Mouse (Mus musculus) ovary, postnatal 10 days (tissue): Measurements from ENCODE around the gene Usp2.

Experiments used
- DNase-seq: peaks from one replicate; pipeline ENCODE4 v3.0.0; 2022; ENCODE audit warnings: low spot score

Usp2 gene

DNA sequence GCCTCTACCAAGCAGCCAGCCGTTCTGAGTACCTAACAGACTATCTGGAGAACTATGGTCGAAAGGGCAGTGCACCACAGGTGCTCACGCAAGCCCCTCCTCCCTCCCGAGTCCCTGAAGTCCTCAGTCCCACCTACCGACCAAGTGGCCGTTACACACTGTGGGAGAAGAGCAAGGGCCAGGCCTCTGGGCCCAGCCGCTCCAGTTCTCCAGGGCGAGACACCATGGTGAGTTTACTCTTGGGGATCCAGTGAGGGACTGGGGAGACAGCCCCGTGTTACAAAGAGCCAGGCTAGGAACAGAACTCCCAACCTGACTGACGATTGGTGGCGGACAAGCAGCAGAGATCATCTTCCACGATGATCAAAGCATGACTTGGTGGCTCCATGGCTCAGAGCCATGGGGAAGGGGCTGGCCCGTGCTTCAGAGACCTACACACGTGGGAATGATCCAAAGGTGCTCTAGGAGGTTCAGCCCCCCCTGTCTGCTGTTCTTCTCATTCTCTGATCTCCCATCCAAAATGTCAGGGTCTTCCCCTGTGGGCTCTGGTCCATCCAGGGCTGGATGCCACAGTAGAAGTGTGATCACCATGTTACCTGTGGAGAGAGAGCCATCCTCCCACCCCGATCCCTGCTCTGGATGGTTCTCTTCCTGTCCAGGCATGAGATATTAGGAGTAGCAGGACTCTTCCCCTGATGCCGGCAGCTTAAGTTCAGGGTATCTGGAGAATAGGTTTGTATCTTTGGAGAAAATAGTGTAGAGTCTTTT lies 9.4 kb downstream of the Usp2 start:
- no peak for DNase-seq

DNA sequence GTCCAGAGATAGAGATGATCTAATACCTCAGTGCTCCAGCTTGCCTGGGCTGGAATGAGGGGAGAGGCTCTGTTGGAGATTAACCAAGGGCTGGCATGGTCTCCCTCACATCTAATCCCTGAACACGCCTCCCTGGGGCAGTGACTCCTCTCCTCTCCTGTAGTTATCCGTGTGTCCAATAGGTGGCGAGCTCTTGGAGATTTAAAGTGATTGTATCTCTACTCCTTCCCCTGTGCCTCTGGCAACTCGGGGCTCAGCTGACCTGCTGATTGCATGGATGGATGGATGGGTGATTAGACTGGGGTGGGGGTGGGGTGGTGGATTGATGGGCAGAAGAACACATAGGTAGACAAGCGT lies 9.9 kb downstream of the Usp2 start:
- no peak for DNase-seq

DNA sequence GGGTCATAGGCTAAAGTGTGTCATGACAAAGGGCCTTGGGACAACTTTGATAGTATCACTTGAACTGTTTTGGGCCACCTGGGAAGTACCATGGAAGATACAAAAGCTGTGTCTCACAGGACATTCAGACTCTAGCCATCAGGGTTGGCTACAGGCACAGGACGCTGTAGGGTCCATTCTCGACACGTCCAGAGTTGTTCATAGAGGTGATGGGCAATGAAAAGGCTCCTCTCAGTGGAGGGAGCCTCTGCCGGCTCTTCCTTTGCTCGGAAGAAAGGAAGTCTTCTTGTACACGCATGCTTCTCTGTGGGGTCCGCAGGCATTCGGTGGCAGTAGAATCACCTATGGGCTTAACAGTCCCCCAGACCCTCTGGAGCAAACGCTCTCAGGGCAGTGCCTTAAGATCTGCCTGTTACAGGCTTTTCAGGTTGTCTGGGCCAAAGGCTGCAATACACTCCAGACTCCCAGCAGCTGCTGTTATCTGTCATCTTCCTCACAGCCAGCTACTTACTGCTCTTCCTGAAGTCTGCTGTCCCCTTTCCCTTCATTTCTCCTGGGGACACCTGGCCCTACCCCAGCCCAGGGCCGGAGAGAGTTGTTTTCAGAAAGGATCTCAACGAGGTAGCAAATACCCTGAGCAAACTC lies 10.6 kb downstream of the Usp2 start:
- DNase-seq = no peak

DNA sequence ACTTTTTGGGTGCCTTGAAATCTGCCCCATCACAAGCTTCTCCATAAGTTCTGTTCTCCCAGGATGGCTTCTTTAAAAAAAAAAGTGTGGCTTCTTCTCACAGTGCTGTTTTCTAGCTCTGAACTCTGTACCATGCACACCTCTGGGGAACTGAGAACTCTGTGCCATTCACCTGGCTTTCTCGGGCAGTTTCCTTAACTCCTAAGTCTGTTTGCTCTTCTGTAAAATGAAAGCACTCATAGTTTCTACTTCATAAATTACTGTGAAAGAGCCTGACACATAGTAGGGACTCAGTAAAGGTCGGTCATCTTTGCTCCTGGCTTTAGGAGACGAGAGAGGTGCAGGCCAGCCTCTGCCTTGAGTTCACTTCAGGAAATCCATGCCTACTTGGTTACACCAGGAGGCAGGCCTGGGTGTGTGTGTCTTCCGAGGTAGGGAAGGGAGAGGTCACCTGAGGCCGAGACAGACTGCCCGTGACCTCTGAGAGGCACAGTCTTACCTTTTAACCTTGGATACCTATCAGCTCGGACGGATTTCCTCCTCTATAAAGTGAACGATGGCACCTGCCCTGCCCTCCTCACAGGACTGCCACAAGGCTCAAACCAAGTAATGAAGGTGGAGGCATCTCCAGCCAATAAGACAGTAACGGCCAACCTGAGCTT lies 11.4 kb downstream of the Usp2 start:
- no peak for DNase-seq

DNA sequence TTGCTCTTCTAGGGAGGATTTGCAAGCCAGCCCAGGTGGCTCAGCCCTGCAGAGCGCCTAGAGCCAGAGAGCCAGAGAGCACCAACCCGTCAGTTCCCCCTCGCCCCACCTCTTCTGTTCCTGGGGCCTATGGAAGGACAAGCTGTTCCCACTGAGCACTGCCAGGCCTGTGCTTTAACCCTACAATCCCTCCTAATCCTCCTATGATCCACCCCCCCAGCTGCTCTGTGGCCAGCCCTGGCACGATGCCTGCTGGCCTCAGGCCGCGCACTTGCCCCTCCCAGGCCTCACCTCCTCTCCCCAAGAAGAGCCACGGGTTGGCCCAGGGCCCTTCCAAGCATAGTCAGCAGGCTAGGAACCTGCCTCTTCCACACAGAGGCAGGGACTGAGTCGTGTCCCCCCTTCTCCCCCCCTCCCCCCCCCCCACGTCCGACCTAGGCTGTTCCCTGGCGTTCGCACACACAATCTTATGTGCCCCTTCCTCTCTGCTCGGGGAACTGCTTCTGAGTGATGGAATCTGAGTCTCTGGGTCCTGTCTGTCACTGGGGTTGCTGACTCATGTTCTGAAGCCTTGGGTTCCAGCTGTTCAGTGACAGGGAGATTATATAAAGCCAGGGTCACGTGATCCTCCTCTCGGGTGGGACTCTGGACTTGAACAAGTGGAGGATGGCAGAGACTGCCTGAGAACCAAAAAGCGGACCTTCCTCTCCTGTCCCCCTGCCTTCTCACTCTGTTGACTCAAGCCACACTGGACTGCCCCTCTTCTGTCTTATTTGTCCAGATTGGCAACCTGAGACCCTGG lies 12.3 kb downstream of the Usp2 start:
- DNase-seq = peak; percentile 69

DNA sequence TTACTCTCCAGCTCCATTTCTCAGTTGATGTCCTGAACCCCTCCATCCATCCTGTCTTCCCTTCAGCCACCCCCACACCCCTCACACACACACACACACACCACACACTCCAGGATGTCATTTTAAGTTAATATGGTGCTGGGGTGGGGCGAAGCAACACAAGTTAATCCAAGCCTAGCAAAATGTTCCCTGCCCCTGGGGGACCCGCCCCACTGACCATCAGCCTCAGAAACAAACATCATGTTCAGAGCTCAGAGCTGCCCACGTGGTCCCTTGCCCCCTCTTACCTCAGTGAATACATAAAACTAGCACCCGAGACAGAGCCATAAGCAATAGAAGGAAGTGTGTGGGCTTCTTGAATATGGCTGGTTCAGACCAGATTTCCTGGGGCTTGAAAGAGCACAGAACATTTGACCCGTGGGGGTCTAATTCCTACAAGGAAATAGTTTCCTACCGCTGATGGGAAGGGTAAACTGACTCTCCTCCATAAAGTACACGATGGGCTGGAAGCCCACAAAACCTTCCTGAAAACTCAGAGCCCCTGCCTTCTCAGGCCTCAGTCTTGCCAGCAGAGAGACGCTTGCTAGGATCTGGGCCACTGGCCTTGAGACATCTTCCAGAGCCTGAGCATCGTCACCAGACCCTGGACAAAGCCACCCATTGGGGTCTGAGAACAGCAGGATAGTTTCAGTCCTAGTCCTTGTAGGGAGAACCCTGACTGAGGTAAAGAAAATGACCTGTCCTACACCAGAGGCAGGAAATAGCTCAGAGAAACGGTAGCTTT lies 13.4 kb downstream of the Usp2 start:
- no peak for DNase-seq

DNA sequence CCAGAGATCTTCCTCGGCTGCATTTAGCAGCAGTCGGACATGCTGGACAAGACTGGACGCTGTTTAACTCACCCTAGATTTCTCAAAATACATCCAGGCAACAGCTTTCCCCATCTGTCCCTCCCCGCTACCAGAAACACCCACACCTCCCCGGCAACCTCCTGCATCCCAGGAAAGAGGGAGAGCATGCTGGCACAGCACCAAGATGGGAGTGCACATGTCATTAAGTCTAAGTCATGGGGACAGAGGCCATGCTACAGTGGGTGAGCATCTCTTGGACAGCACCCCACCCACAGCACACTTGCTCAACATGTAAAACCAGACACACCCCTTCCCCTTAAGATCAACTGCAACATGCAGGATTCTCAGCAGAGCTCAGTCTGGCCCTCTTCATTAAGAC lies 14.1 kb downstream of the Usp2 start:
- DNase-seq = no peak

DNA sequence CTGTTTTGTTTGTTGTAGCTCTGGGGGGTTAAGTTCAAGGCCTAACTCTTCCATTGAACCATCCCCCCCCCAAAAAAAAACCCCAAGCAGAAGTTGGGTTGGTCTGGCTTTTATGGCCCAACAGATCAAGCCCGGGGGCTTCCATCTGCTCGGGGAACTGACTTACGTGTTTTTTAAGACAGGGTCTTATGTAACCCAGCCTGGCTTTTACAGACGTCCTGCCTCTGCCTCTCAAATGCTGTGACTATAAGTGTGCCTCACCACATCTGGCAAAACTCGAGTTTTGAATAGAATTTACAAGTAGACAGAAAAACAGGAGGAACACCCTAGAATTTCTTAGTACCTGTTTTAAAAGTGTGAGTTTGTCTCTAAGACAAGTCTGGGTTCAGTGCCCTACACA lies 14.8 kb downstream of the Usp2 start:
- no peak for DNase-seq

DNA sequence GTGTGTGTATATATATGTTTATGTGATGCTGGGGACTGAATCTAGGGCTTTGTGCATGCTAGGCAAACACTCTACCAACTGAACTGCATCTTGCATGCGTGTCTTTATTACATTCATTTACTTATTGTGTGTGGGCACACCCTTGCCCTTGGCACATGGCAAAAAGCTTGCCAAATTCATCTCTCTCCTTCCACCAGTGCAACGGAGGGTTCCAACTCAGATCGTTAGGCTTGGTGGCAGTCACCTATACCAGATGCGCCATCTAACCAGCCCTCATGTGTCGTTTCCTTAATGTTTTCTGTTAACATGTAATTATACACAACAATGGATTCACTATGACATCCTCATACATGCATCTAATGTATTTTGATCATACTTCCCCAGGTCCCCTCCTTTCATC lies 15.4 kb downstream of the Usp2 start:
- no peak for DNase-seq

DNA sequence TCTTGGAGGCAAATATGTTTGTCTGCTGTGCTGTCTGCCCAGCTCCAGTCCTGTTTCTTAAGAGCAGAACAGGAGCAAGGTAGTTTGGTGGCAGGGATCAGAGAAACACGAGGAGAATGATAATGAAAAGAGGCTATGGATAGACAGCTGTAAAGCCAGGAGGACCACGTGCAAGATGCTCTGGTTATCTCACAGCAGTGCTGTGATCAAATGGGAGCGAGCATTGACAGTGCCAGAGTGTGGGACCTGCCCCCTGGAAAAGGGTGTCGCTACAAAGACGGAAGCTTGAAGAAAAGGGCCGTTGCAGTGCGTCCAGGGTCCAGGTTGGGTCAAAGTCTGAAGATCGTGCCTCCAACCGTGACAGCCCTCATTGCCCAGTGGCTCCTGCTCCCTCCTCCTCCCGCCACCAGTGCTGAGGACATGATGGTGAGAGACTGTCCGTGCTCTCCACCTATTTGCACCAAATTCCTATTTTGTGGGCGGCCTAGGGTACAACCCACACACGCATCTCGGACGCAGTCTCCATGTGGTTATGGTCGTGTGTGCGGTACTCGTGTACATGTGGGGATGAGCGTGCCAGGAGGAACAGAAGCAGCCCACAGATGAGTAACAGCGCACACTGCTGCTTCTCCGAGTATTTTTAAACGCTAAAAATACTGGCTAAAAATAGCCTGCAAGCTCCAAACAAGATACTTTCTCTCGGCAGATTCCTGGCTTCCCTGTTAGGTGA lies 16.7 kb downstream of the Usp2 start:
- no peak for DNase-seq

DNA sequence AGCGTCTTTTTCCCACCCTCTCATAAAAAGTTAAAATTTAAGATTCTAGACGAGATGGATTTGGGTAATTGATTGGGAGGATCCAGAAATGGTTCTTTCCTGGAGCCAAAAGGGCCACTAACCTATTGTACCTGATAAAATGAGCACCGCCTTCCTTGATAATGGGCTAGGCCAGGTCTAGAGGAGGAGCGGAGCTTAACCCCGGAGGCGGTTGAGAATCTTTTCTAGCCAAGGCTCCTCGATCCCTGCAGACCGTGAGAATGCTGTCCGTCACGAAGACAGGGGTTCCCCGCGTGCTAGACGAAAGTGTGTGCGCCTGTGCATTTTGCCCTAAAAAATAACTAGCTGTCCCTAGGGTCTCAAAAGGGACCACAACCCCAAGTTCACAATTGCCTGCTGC lies 17.4 kb downstream of the Usp2 start:
- DNase-seq = no peak

DNA sequence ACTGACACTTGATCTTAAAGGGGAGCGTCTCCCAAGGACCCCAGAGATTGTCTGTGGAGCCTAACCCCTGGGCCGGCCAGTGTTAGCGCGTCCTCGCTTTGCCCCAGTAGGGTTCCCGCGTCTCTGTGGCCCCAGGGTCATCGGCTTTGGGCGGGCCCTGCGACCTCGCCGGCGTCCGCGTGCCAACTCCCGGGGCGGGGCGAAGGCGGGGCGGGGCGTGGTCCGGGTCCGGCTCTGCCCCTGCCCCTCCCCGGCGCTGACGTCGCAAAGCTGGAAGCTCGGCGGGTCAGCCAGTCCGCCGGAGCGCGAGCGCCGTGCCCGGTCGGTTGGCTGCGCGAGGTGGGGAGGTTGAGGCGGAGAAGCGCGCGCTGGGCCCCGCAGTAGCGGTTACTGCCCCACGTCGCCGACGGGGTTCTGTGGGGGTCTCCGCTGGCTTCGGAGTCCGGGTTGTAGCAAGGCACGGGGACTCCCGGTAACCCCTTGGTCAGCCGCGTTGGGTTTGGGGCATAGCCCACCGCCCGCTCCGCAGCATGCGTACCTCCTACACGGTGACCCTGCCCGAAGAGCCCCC lies 17.9 kb downstream of the Usp2 start:
- peak; percentile 93 for DNase-seq

DNA sequence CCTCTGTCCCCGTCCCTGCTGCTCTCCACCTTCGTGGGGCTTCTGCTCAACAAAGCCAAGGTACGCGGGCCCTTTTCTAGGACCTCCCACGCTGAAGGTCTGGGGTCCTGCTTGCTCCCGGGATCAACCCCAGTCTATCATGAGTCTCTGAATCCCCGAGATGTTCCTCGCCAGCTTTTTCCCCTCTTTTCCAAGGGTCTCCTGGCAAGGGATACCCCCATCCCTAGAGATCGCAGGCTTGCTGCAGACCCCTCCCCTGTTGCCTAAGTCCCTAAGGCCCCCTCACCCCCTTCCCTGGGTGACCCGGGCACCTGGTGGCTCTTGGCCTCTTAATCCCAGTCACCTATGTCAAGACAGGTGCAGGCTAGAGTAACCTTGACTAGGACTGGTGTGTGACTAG lies 18.5 kb downstream of the Usp2 start:
- no peak for DNase-seq

DNA sequence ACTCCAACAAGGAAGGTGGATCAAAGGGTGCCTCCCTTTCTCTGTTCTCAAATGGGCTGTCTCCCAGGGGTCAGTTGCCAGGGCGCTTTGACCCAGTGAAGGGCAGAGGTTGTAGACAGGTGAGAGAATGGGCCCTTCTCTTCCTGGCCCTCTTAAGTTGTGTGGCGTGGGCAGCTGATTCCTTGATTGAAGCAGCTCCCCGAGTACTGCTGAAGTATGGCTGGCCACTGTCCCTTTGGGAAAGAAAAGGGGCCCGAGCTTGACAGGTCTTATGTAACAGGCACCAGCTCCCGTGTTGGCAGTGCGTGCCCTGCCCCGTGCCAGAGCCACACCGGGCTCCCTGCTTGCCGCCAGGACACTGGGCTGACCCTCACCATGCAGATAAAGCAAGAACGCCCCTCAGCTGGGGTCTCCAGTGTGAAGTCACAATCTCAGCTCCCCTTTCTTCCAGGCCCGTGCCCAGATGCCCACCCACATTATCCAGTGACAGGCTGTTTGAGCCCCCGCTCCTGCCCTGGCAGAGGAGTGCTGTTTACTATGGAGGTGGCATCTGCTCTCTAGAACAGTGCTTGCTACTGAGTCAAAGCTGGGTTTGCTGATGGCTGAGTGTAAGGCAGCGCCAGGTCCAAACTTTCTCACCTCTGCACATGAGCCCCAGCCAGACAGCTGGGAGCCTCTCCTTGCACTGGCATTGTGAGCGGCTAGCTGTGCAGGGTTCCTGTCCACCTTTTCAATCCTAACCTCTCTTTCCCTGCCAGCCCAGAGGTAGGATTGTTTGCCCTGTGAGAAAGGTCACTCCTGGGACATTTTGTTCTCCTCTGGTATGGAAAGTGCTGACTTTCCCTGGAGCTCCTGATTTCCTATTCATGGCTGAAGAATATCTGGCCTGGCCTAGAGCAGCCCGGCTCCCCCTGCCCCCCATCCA lies 19.2 kb downstream of the Usp2 start:
- DNase-seq = no peak

DNA sequence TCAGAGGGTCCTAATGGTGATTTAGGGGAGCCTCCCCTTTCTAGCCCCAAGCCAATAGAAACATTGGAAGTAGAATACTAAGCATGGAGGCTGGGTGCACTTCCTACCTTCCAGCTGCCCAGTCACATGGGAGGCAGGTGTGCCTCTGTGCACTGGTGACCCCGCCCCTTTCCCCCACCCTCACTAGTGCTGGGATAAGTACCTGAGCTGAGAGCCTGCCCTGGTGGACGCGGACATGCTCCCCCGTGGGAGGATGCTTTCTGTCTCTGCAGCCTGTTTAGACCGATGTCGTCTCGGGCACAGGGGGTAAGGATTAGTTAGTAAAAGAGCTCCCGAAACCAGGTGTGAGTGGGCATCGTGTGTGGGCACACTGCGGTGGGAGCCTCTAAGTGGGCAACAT lies 20.1 kb downstream of the Usp2 start:
- DNase-seq = no peak

DNA sequence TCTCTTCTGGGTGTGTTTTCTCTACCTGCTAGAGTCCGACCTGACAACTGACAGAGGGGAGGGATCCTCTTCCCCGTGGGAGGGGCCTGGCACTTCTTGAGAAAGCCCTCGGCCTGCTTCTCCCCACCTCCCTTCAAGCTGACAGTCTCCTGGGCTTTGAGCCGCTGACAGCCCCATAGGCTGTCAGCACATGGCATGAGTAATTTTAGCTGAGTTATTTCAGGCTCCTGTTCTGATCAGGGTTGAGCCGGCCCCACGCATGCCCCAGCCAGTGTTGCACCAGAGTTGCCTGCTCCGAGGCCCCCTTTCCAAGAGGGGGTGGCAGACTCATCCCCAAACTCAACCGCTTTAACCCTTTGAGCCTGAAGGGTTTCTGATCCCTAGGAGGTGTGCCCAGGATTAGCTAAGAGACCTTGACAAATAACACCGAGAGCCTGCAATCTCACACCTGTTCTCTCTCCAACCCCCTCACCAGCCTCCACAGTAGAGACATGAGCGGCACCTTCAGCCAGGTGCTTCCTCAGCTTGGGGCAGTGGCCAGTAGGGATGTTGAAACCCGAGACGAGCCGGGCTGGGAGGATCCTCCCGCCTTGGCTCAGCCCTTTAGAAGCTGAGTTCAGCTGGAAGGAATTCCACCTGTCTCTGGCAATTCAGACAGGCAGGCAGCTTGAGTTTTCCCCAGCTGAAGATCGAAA lies 21.1 kb downstream of the Usp2 start:
- DNase-seq = no peak

DNA sequence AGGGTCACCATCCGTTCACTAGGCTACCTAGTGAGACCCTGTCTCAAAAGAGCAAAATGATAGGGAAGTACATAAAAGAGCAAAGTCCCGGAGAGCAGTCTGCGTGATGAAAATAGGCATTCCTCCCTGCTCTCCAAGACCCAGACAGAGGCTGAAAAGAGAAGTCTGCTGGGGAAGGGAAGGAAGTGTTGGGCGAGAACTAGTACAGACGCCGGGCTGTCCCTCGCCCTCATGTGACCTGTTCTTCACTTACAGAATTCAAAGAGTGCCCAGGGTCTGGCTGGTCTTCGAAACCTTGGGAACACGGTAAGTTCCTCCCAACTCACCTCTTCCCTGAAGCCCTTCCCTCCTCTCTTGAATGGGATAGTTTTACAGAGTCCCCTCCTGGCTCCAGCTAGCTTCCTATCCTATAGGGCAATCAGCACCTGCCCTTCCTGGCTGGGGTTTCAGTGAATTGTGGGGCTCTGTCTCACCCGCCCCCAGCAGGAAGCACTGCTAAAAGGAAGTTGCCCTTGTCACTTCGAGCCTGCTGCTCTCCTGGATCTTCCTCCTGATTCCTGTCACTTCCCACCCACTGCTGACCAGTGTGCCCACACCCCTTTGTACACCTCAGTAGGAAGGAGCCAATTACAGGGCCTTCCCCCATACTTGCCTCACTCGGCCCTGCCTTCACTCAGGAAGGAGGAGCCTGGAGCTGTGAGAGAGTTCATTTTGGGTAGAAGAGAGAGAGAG lies 22.2 kb downstream of the Usp2 start:
- no peak for DNase-seq
